Mouse (Mus musculus): ENCODE results near the gene Tmc6.
"Not testable (repeated sequence)": the region's sequence is repeated elsewhere in the genome, so short reads cannot be mapped to it uniquely, and the experiment has no call there.

DNA sequence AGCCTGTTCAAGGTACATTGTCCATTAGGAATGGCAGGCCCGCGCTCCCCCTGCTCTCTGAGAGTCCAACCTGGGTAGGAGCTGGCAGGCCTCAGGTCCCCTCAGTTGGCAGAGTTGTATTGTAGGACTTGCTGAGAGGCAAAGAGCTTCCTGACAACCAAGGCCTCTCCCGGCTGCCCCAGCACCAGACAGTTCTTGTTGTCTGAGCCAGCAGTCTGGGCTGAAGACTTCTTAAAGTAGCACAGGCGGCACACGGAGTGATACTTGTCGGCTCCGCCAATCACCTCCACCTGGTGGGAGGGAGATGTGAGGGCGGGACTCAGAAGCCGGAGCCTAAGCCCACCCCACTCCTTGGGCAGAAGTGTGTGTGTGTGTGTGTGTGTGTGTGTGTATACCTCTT lies 33.9 kb upstream of the Tmc6 start:
- TF ChIP-seq CTCF (IDR thresholded peaks at IDR 0.05; ENCODE audit: insufficient read depth, low read length); POLR2A (IDR thresholded peaks at IDR 0.05; ENCODE audit: borderline replicate concordance, extremely low read depth, low read depth, low read length): not testable (repeated sequence)
